Mouse (Mus musculus): ENCODE measurements around the gene Yes1. TPM values are rescaled to one million over a fixed set of nuclear protein-coding genes. Genes with fewer than 3 reads are reported as not detected.
A peak's percentile ranks its signal among the peaks of the same experiment; 100 is the strongest.

The Yes1 gene
- total and polyA plus RNA-seq, 3 experiments = 1.9 to 19.7 (median 16.0) TPM

GRCm38 (mm10) chr5:32633185-32633584 lies 22.2 kb downstream of the Yes1 start:
- peak in 1 of 2 experiments; percentile 31 for DNase-seq
- Histone ChIP-seq H3K9ac (ENCODE audit: low read depth, low read length) (no peak overlapping the region), H3K4me3 (no peak overlapping the region), H3K4me1 (ENCODE audit: control insufficient read depth, insufficient read depth, low read length) (peaks cover 1% of the 10 kb centered on the region), H3K27ac (peak overlapping the region; percentile 75), H3K79me2 (replicated peaks; ENCODE audit: control insufficient read depth, insufficient read depth, low read length) (no peaks in the 10 kb centered on the region; the same call in 1 of the 2 replicates), H3K27me3 (ENCODE audit: control insufficient read depth, insufficient read depth, low read length) (no peaks in the 10 kb centered on the region), H3K36me3 (ENCODE audit: control insufficient read depth, insufficient read depth, low read length) (peaks cover 16% of the 10 kb centered on the region)
- no peak for TF ChIP-seq POLR2A (IDR thresholded peaks at IDR 0.05; ENCODE audit: insufficient read depth, low read depth, low read length)
- TF ChIP-seq CTCF (IDR thresholded peaks at IDR 0.05) = no peak
- TF ChIP-seq EP300 (IDR thresholded peaks at IDR 0.05; ENCODE audit: insufficient read depth, low read depth, low read length) = no peak
- intact Hi-C loops (cut with DNase I) = no loop called here

DNA sequence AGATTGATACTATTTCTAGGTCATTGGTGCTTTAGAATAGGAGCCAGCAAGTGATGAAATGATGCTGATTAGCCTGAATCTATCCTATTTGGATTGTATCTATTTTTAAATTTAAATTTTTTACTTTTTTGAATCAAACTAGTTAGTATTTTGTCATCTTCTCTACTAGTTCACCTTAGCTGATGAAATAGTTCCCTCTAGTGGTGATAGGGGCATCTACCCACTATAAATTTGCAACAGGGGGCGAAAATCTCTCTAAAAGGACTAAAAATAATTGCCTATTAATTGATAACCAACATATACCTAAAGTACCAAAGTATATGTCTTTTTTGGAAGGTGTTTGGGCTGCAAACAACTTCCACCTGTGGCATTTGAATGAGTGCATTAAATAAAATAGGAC lies 46.4 kb downstream of the Yes1 start:
- TF ChIP-seq EP300 (IDR thresholded peaks at IDR 0.05; ENCODE audit: insufficient read depth, low read depth, low read length) (no peak), POLR2A (IDR thresholded peaks at IDR 0.05; ENCODE audit: insufficient read depth, low read depth, low read length) (no peak), CTCF (IDR thresholded peaks at IDR 0.05) (peak; percentile 91)
- Histone ChIP-seq H3K36me3 (ENCODE audit: control insufficient read depth, insufficient read depth, low read length) (peaks cover 9% of the 10 kb centered on the region), H3K79me2 (replicated peaks; ENCODE audit: control insufficient read depth, insufficient read depth, low read length) (no peaks in the 10 kb centered on the region; the same call in 1 of the 2 replicates), H3K27ac (no peak overlapping the region), H3K4me1 (ENCODE audit: control insufficient read depth, insufficient read depth, low read length) (no peaks in the 10 kb centered on the region; the same call in 1 of the 2 replicates), H3K4me3 (no peak overlapping the region), H3K27me3 (ENCODE audit: control insufficient read depth, insufficient read depth, low read length) (no peaks in the 10 kb centered on the region), H3K9ac (ENCODE audit: low read depth, low read length) (no peak overlapping the region)
- no peak for DNase-seq
- 48% methylated on average over 1 of the region's 1 CpGs for WGBS
- intact Hi-C loops (cut with DNase I) = loop anchor here (1.0 kb wide), 3 partner anchors 46 to 69 kb away; partner anchors contain the start of gene Yes1

DNA sequence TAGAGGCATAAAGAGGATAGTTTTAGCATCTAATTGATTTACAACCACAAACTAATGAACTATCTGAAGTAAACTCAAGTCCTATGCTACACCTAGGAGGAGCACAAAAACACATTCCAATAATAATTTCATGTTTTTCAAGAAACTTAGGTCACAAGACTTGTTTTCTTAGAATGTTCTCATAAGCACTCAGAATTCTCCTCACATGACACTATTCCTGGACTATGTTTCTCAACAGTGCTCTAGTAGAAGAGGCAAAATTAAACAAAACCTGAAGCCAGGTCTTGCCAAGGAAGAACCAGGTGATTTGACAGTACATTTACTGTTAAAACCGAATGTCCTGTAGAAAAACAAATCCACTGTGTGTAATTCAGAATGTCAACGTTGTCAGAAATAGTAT lies 71.5 kb downstream of the Yes1 start:
- Histone ChIP-seq H3K4me3 (no peak overlapping the region), H3K9ac (ENCODE audit: low read depth, low read length) (no peak overlapping the region), H3K4me1 (ENCODE audit: control insufficient read depth, insufficient read depth, low read length) (no peaks in the 10 kb centered on the region), H3K27ac (no peak overlapping the region), H3K36me3 (ENCODE audit: control insufficient read depth, insufficient read depth, low read length) (no peaks in the 10 kb centered on the region; the same call in 1 of the 2 replicates), H3K27me3 (ENCODE audit: control insufficient read depth, insufficient read depth, low read length) (no peaks in the 10 kb centered on the region), H3K79me2 (replicated peaks; ENCODE audit: control insufficient read depth, insufficient read depth, low read length) (no peaks in the 10 kb centered on the region)
- intact Hi-C loops (cut with DNase I) = no loop called here
- 64% methylated on average over 2 of the region's 2 CpGs for WGBS
- TF ChIP-seq CTCF (IDR thresholded peaks at IDR 0.05) (no peak), EP300 (IDR thresholded peaks at IDR 0.05; ENCODE audit: insufficient read depth, low read depth, low read length) (no peak), POLR2A (IDR thresholded peaks at IDR 0.05; ENCODE audit: insufficient read depth, low read depth, low read length) (no peak)
- DNase-seq = no peak

GRCm38 (mm10) chr5:32693411-32693810 lies 82.4 kb downstream of the Yes1 start:
- TF ChIP-seq POLR2A (IDR thresholded peaks at IDR 0.05; ENCODE audit: insufficient read depth, low read depth, low read length) = no peak
- TF ChIP-seq EP300 (IDR thresholded peaks at IDR 0.05; ENCODE audit: insufficient read depth, low read depth, low read length) = no peak
- no peak for TF ChIP-seq CTCF (IDR thresholded peaks at IDR 0.05)
- Histone ChIP-seq H3K4me3 (no peak overlapping the region), H3K79me2 (replicated peaks; ENCODE audit: control insufficient read depth, insufficient read depth, low read length) (no peaks in the 10 kb centered on the region), H3K36me3 (ENCODE audit: control insufficient read depth, insufficient read depth, low read length) (no peaks in the 10 kb centered on the region), H3K9ac (ENCODE audit: low read depth, low read length) (no peak overlapping the region), H3K4me1 (ENCODE audit: control insufficient read depth, insufficient read depth, low read length) (no peaks in the 10 kb centered on the region), H3K27me3 (ENCODE audit: control insufficient read depth, insufficient read depth, low read length) (no peaks in the 10 kb centered on the region), H3K27ac (no peak overlapping the region)
- intact Hi-C loops (cut with DNase I) = no loop called here
- WGBS = 46% methylated on average over 2 of the region's 2 CpGs
- DNase-seq = no peak

DNA sequence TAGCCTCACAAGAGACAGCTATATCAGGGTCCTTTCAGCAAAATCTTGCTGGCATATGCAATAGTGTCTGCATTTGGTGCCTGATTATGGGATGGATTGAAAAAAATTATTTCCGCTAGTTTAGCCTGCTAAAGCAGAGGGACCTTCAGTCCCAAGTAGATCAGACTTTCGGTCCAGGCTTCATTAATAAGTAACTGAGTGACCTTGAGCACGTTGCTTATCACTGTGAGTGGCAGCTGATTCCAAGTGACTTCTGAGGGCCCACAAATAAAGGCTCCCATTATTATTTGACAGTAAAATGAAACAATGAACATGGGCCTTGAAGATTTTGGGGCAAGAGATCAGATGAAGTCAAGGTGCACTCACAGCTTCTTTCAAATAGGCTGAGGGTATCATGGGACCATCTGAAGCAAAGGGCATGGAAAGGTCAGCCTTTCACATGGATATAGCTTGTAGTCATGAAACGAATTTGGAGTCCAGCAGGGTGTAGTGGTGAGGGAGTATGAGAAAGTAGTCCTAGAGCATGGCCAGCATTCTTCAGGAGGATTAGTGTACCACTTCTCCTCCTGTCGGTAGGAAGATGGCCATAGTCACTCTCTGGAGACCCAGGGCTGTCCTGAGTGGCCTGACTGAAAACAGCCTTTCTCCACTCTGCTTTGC lies 86.4 kb downstream of the Yes1 start:
- no peaks in the 10 kb centered on the region for H3K36me3 ChIP-seq (ENCODE audit: control insufficient read depth, insufficient read depth, low read length)
- no peaks in the 10 kb centered on the region for H3K27me3 ChIP-seq (ENCODE audit: control insufficient read depth, insufficient read depth, low read length)
- intact Hi-C loops (cut with DNase I) = no loop called here
- no peaks in the 10 kb centered on the region for H3K4me1 ChIP-seq (ENCODE audit: control insufficient read depth, insufficient read depth, low read length)
- H3K4me3 ChIP-seq = no peak overlapping the region
- H3K9ac ChIP-seq (ENCODE audit: low read depth, low read length) = no peak overlapping the region
- no peak overlapping the region for H3K27ac ChIP-seq
- TF ChIP-seq POLR2A (IDR thresholded peaks at IDR 0.05; ENCODE audit: insufficient read depth, low read depth, low read length) (no peak), EP300 (IDR thresholded peaks at IDR 0.05; ENCODE audit: insufficient read depth, low read depth, low read length) (no peak), CTCF (IDR thresholded peaks at IDR 0.05) (no peak)
- no peaks in the 10 kb centered on the region for H3K79me2 ChIP-seq (replicated peaks; ENCODE audit: control insufficient read depth, insufficient read depth, low read length)
- no peak for DNase-seq
- 67% methylated on average over 5 of the region's 5 CpGs for WGBS

- Histone ChIP-seq H3K27ac (no peak overlapping the region), H3K79me2 (replicated peaks; ENCODE audit: control insufficient read depth, insufficient read depth, low read length) (no peaks in the 10 kb centered on the region), H3K27me3 (ENCODE audit: control insufficient read depth, insufficient read depth, low read length) (no peaks in the 10 kb centered on the region), H3K4me3 (no peak overlapping the region), H3K36me3 (ENCODE audit: control insufficient read depth, insufficient read depth, low read length) (no peaks in the 10 kb centered on the region), H3K4me1 (ENCODE audit: control insufficient read depth, insufficient read depth, low read length) (no peaks in the 10 kb centered on the region), H3K9ac (ENCODE audit: low read depth, low read length) (no peak overlapping the region)
- no peak for DNase-seq
- intact Hi-C loops (cut with DNase I) = no loop called here
- TF ChIP-seq POLR2A (IDR thresholded peaks at IDR 0.05; ENCODE audit: insufficient read depth, low read depth, low read length) (no peak), CTCF (IDR thresholded peaks at IDR 0.05) (no peak), EP300 (IDR thresholded peaks at IDR 0.05; ENCODE audit: insufficient read depth, low read depth, low read length) (no peak)
- WGBS = 27% methylated on average over 2 of the region's 2 CpGs
Measured at GRCm38 (mm10) chr5:32706226-32706780, 95.3 kb downstream of the Yes1 start.

Measured in heart, adult 2 months (tissue).